Comparison of ENCODE assay signal across 15 mouse cellular contexts in the genomic region with DNA sequence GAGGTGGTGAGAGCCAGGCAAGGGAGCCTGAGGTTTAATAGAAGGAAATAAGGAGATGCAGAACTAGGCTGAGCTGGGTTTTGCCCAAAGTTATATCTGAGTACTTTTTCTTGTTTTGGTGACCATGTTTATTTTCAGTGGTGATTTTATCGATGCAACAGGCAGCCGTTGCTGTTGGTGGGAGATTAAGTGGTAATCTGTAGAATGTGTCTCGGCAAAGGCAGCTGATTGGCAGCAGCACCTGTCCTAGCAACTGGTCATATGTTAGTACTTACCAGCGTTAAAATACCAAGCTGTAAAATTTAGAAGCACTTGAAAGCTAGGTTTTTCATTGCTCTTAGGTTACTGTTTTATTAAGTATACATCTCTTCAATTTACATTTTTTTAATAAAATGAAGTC.
DNase-seq lines count a peak whose midpoint lies in the region; ATAC-seq and TF ChIP-seq lines count a peak whose summit lies in the region.
"Had no signal": no experiment of that assay in that cellular context is flagged by ENCODE, and none has a peak within 500 bp of the region (broad histone marks: within the 10 kb centered on the region; RNA-seq: fewer than 3 reads in every experiment).

No protein-coding gene starts in this region.

- peaks cover 32% of the 10 kb centered on the region for H3K4me1 ChIP-seq in heart, embryonic 13.5 days
- H3K4me1 ChIP-seq in heart, embryonic 12.5 days (replicated peaks) = peaks cover 15% of the 10 kb centered on the region
- H3K4me1 ChIP-seq in liver, embryonic 14.5 days (replicated peaks; ENCODE audit: control insufficient read depth in 2 of 2, insufficient read depth in 2 of 2, low read length in 1 of 2) = peaks cover 0 to 9% of the 10 kb centered on the region in 2 experiments
- no peaks in the 10 kb centered on the region; the same call in 1 of the 2 replicates for H3K4me1 ChIP-seq in liver, embryonic 11.5 days (replicated peaks; ENCODE audit: control insufficient read depth, insufficient read depth, low read length)
- H3K4me1 ChIP-seq in brown adipose tissue, adult 24 weeks (ENCODE audit: control insufficient read depth, insufficient read depth, insufficient read length, low read length) = no peaks in the 10 kb centered on the region; the same call in 1 of the 2 replicates
- H3K4me1 ChIP-seq: neural tube, embryonic 12.5 days had no signal

- H3K27me3 ChIP-seq in heart, embryonic 13.5 days (replicated peaks) = no peaks in the 10 kb centered on the region
- H3K27me3 ChIP-seq in heart, embryonic 12.5 days (replicated peaks) = no peaks in the 10 kb centered on the region
- no peaks in the 10 kb centered on the region for H3K27me3 ChIP-seq in liver, embryonic 14.5 days (ENCODE audit: control insufficient read depth, insufficient read depth, low read length)
- H3K27me3 ChIP-seq in liver, embryonic 11.5 days (replicated peaks; ENCODE audit: control insufficient read depth, insufficient read depth, low read length) = no peaks in the 10 kb centered on the region
- H3K27me3 ChIP-seq: liver, embryonic 13.5 days; neural tube, embryonic 12.5 days had no signal

- peaks cover 3% of the 10 kb centered on the region; the same call in 1 of the 2 replicates for H3K36me3 ChIP-seq in heart, embryonic 13.5 days
- no peaks in the 10 kb centered on the region for H3K36me3 ChIP-seq in heart, embryonic 12.5 days
- H3K36me3 ChIP-seq in liver, embryonic 14.5 days (replicated peaks; ENCODE audit: control insufficient read depth, insufficient read depth, low read depth) = no peaks in the 10 kb centered on the region
- no peaks in the 10 kb centered on the region for H3K36me3 ChIP-seq in liver, embryonic 11.5 days (ENCODE audit: control insufficient read depth, insufficient read depth, low read length)
- H3K36me3 ChIP-seq: liver, embryonic 13.5 days; neural tube, embryonic 12.5 days had no signal

- no peaks in the 10 kb centered on the region for H3K9me3 ChIP-seq in heart, embryonic 13.5 days
- H3K9me3 ChIP-seq in heart, embryonic 12.5 days (replicated peaks) = no peaks in the 10 kb centered on the region
- H3K9me3 ChIP-seq in liver, embryonic 14.5 days (ENCODE audit: control insufficient read depth, low read length) = no peaks in the 10 kb centered on the region
- no peaks in the 10 kb centered on the region for H3K9me3 ChIP-seq in liver, embryonic 11.5 days (ENCODE audit: control insufficient read depth, low read length)
- H3K9me3 ChIP-seq: liver, embryonic 13.5 days; neural tube, embryonic 12.5 days had no signal

- 29% methylated on average over 4 of the region's 4 CpGs for WGBS in heart, embryonic 13.5 days
- 35% methylated on average over 4 of the region's 4 CpGs for WGBS in heart, embryonic 12.5 days
- 31% methylated on average over 4 of the region's 4 CpGs for WGBS in liver, embryonic 14.5 days (ENCODE audit: insufficient replicate concordance)
- 59% methylated on average over 4 of the region's 4 CpGs for WGBS in liver, embryonic 11.5 days

- no peak overlapping the region for H3K4me3 ChIP-seq in heart, embryonic 13.5 days
- H3K4me3 ChIP-seq in heart, embryonic 12.5 days = no peak overlapping the region
- H3K4me3 ChIP-seq in liver, embryonic 14.5 days (ENCODE audit: insufficient read depth in 1 of 2, low read depth in 2 of 2, low read length in 2 of 2) = no peak overlapping the region
- no peak overlapping the region for H3K4me3 ChIP-seq in liver, embryonic 11.5 days (ENCODE audit: low read depth, low read length)
- H3K4me3 ChIP-seq in brown adipose tissue, adult 24 weeks (ENCODE audit: insufficient read depth, low read depth, low read length) = no peak overlapping the region
- H3K4me3 ChIP-seq: liver, embryonic 13.5 days; neural tube, embryonic 12.5 days had no signal

- no peak for TF ChIP-seq CTCF in liver, embryonic 14.5 days (IDR thresholded peaks at IDR 0.05; ENCODE audit: low read depth)

- no peak overlapping the region for H3K9ac ChIP-seq in heart, embryonic 13.5 days
- no peak overlapping the region for H3K9ac ChIP-seq in heart, embryonic 12.5 days
- H3K9ac ChIP-seq in liver, embryonic 14.5 days (replicated peaks) = no peak overlapping the region
- no peak overlapping the region for H3K9ac ChIP-seq in liver, embryonic 11.5 days (ENCODE audit: low read depth, low read length)
- H3K9ac ChIP-seq: liver, embryonic 13.5 days; neural tube, embryonic 12.5 days had no signal

- peak in 1 of 3 experiments; percentile 15 for DNase-seq in liver, embryonic 14.5 days (ENCODE audit: low read depth in 3 of 3, low spot score in 3 of 3)
- no peak for DNase-seq in liver, embryonic 11.5 days (ENCODE audit: low spot score)
- DNase-seq in skeletal muscle tissue, adult 2 months (ENCODE audit: low read depth, low spot score) = peak; percentile 51
- no peak for DNase-seq in right cerebral cortex, postnatal 10 days (ENCODE audit: low spot score in 2 of 2)
- no peak for DNase-seq in cerebellum, postnatal 25 days
- DNase-seq: cerebellum, adult 9-10 months; liver, embryonic 13.5 days; right cerebral cortex, postnatal 25 days had no signal

- H3K4me2 ChIP-seq in heart, embryonic 13.5 days = no peak overlapping the region
- no peak overlapping the region for H3K4me2 ChIP-seq in heart, embryonic 12.5 days
- no peak overlapping the region for H3K4me2 ChIP-seq in liver, embryonic 14.5 days (ENCODE audit: low read depth)
- H3K4me2 ChIP-seq in liver, embryonic 11.5 days = no peak overlapping the region
- H3K4me2 ChIP-seq: liver, embryonic 13.5 days; neural tube, embryonic 12.5 days had no signal

- no peak for ATAC-seq in heart, embryonic 13.5 days (ENCODE audit: extremely low read depth, insufficient number of reproducible peaks, low FRiP score, low TSS enrichment)
- ATAC-seq in heart, embryonic 12.5 days (ENCODE audit: insufficient number of reproducible peaks, low FRiP score) = no peak
- 0 out of 2 replicates have a peak, but pooled peaks have one; percentile 28 for ATAC-seq in liver, embryonic 14.5 days (ENCODE audit: insufficient read depth)
- ATAC-seq in liver, embryonic 11.5 days (replicated peaks; ENCODE audit: low FRiP score) = no peak
- ATAC-seq: forebrain, embryonic 16.5 days; hindbrain, postnatal 0 days; midbrain, embryonic 16.5 days had no signal

- no peak for TF ChIP-seq EP300 in liver, embryonic 14.5 days (IDR thresholded peaks at IDR 0.05; ENCODE audit: low read depth)

- H3K27ac ChIP-seq in heart, embryonic 13.5 days (replicated peaks) = peak overlapping the region; percentile 64
- no peak overlapping the region for H3K27ac ChIP-seq in heart, embryonic 12.5 days (ENCODE audit: poor library complexity, severe bottlenecking)
- no peak overlapping the region for H3K27ac ChIP-seq in liver, embryonic 14.5 days
- H3K27ac ChIP-seq in liver, embryonic 11.5 days (ENCODE audit: low read depth, low read length) = no peak overlapping the region
- peak overlapping the region; percentile 6; the same call in 1 of the 2 replicates for H3K27ac ChIP-seq in brown adipose tissue, adult 24 weeks (replicated peaks; ENCODE audit: low read depth, low read length)
- H3K27ac ChIP-seq: hindbrain, postnatal 0 days; liver, embryonic 13.5 days; neural tube, embryonic 12.5 days had no signal

Comparison
In these comparisons a context has a peak if more than half of its experiments do, and no peak if none do; other contexts are left out.
1. H3K27ac ChIP-seq: peak in heart, embryonic 13.5 days (single experiment) and brown adipose tissue, adult 24 weeks (single experiment); none in heart, embryonic 12.5 days (single experiment), liver, embryonic 14.5 days (single experiment) and liver, embryonic 11.5 days (single experiment).